Mouse (Mus musculus): ENCODE data around the gene Asb17.

GRCm38 (mm10) chr3:153814026-153814425 lies 30.0 kb upstream of the Asb17 start:
- TF ChIP-seq CTCF (IDR thresholded peaks at IDR 0.05; ENCODE audit: borderline replicate concordance, insufficient read depth, low read depth, low read length) (no peak), POLR2A (IDR thresholded peaks at IDR 0.05; ENCODE audit: borderline replicate concordance, insufficient read depth, low read length) (no peak)

Measured in cerebellum, adult 2 months (tissue).